Mouse (Mus musculus) neural tube, embryonic 12.5 days (tissue): ENCODE measurements around the gene Ccnd2. TPM values are rescaled to one million over a fixed set of nuclear protein-coding genes. Genes with fewer than 3 reads are reported as not detected.

Experiments used
- ATAC-seq: fragments of 200-750 bp; cut with Nextera tagmentation; 2 replicates; pipeline ENCODE4 v1.8.0; 2017; ENCODE audit warnings: low read depth, mild to moderate bottlenecking, moderate TSS enrichment, moderate library complexity; ENCODE audit not compliant: low FRiP score
- H3K27ac ChIP-seq: fragments of 300-500 bp; sonication (generic); 2 replicates; pipeline ENCODE4 v1.5.1; 2016
- H3K27me3 ChIP-seq: fragments of 300-500 bp; sonication (generic); replicated peaks from 2 replicates; pipeline ENCODE4 v1.6.1; 2016; ENCODE audit warnings: mild to moderate bottlenecking
- H3K36me3 ChIP-seq: fragments of 300-500 bp; sonication (generic); 2 replicates; pipeline ENCODE4 v1.6.1; 2016; ENCODE audit warnings: mild to moderate bottlenecking
- H3K4me1 ChIP-seq: fragments of 300-500 bp; sonication (generic); 2 replicates; pipeline ENCODE4 v1.6.1; 2016
- H3K4me2 ChIP-seq: fragments of 300-500 bp; sonication (generic); replicated peaks from 2 replicates; pipeline ENCODE4 v1.6.1; 2016; ENCODE audit warnings: mild to moderate bottlenecking
- H3K4me3 ChIP-seq: fragments of 300-500 bp; sonication (generic); 2 replicates; pipeline ENCODE4 v1.5.1; 2016
- H3K9ac ChIP-seq: fragments of 300-500 bp; sonication (generic); 2 replicates; pipeline ENCODE4 v1.6.1; 2016; ENCODE audit warnings: mild to moderate bottlenecking
- H3K9me3 ChIP-seq: fragments of 300-500 bp; sonication (generic); 2 replicates; pipeline ENCODE4 v1.6.1; 2016; ENCODE audit warnings: mild to moderate bottlenecking
- WGBS: fragments of 180-500 bp; shearing (Covaris S2); methylation state at CpG from one replicate; pipeline ENCODE4 v1.1.7; 2016; 5-methylcytosine and 5-hydroxymethylcytosine counted together
- polyA plus RNA-seq: library from polyadenylated mRNA; unstranded; fragments of >200 nt; fragmentation: Nextera tagmentation; extraction: Ambion mirVana; gene quantifications from 2 replicates; pipeline ENCODE4 v1.2.1, GENCODE M21; 2016

Gene Ccnd2
- polyA plus RNA-seq: 399 and 445 TPM in 2 replicates

DNA sequence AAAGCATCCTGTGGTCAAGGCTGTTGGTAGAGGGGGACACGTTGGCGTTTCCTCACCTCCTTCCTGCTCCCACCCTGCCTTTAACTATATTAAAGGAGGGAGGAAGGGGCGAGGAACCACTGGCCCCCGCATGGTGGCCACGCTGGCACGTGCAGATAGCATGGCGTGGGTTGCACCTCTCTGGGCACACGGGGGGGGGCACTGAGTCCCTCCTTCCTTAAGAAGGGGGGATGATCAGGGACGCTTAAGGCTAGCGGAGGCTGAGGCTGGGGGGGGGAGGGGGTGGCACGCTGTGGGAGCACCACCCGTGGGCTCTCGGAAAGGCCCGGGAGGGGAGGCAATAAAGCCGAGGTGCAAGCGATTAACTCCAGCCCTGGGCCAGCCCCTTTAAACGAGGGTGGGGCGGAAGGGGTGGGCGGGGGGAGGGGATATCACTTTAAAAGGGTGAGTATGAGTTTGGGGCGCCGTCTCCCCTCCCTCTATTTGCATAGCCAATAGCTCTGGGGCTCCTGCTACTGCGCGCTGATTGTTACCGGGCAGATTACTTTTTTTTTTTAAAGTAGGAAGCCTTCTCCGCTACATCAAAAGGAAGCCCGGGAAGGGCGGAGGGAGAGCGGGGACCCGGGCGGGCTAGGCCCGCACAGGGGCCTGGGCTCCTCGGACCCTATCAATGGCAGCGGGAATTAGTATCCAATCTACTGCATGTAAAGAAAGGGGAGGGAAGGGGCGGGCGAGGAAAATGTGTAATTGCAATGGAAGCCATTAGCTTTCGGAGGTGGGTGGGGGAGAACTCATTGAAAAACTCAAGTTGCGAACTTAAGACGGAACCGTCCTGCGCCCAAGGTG is at the start of gene Ccnd2:
TSS of gene Ccnd2 (minus strand) at position 88 of the 846 bp plus-strand sequence.
- H3K36me3 ChIP-seq: no peaks in the 10 kb centered on the region
- H3K9ac ChIP-seq: peak within 1 kb of the TSS; percentile 54
- peaks cover 48% of the 10 kb centered on the region for H3K27me3 ChIP-seq
- peaks cover 57% of the 10 kb centered on the region for H3K4me1 ChIP-seq
- H3K27ac ChIP-seq: no peak within 1 kb of the TSS
- peak within 1 kb of the TSS; percentile 95 for H3K4me2 ChIP-seq
- under 1% methylated on average over 40 of the region's 40 CpGs for WGBS
- no peaks in the 10 kb centered on the region for H3K9me3 ChIP-seq
- ATAC-seq: peak; percentile 17
- H3K4me3 ChIP-seq: peak within 1 kb of the TSS; percentile 57

- no peak overlapping the region for H3K9ac ChIP-seq
- no peak overlapping the region for H3K27ac ChIP-seq
- H3K36me3 ChIP-seq: no peaks in the 10 kb centered on the region
- H3K9me3 ChIP-seq: no peaks in the 10 kb centered on the region
- H3K4me1 ChIP-seq: no peaks in the 10 kb centered on the region
- ATAC-seq: no peak
- no peaks in the 10 kb centered on the region for H3K27me3 ChIP-seq
- 85% methylated on average over 2 of the region's 2 CpGs for WGBS
- H3K4me2 ChIP-seq: no peak overlapping the region
- no peak overlapping the region for H3K4me3 ChIP-seq
Measured at GRCm38 (mm10) chr6:127196985-127197384, 45.0 kb upstream of the Ccnd2 start.

DNA sequence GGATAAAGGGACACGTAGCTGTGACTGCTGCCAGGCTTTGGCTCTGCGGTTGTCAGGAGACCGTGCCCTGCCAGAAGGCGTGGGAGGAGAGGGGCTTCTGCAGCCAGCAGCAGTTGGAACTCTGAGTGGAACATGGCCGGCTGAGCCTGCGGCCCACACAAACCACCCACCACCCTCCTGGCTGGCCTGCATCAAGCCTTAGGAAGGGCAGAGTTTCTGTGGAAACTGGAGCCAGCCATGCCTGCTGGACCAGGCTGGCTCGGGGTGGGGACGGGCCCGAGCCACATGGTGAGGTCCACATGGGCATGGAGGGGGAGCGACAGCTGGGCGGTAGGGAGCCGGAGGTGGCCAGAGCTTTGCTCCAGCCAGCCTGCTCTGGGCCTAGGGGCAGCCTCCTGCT is 29.3 kb upstream of the Ccnd2 start:
- Histone ChIP-seq H3K36me3 (no peaks in the 10 kb centered on the region), H3K9me3 (no peaks in the 10 kb centered on the region), H3K27ac (no peak overlapping the region), H3K4me2 (no peak overlapping the region), H3K4me3 (no peak overlapping the region), H3K9ac (no peak overlapping the region), H3K27me3 (no peaks in the 10 kb centered on the region), H3K4me1 (peaks cover 6% of the 10 kb centered on the region; the same call in 1 of the 2 replicates)
- 83% methylated on average over 12 of the region's 12 CpGs for WGBS
- ATAC-seq: no peak

DNA sequence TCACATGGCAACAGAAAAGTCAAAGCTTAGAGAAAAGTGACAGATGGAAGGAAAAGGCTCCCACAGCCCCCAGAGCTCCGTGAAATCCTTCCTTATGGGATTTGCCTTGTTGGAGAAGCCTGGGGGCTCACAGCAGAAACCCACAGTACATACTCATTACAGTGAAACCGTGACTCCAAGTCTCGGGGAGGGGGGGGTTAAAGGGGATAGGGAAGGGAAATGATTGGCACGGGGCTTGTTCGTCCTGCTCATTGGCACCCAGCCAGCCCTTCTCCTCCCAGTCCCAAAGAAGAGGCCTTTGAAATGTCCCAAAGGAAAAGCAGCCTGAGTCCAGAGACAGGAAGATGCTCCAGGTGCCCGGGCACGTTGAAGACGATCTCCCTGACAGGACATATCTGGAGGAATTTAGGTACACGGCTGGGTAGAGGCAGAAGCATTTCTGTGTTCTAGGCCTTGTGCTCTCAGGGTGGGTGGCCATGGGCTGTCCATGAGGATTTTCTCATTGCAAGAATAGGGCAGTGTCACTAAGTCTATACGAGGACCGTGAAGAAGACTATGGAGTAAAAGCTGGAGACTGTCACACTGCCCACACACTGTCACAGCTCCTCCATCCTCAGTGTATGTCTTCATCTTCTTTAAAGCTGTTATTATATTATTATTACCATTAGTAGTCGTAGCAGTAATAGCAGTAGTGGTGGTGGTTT is 27.2 kb upstream of the Ccnd2 start:
- H3K4me2 ChIP-seq: no peak overlapping the region
- no peak overlapping the region for H3K4me3 ChIP-seq
- H3K27ac ChIP-seq: no peak overlapping the region
- no peak for ATAC-seq
- H3K9ac ChIP-seq: no peak overlapping the region
- no peaks in the 10 kb centered on the region for H3K9me3 ChIP-seq
- peaks cover 6% of the 10 kb centered on the region; the same call in 1 of the 2 replicates for H3K4me1 ChIP-seq
- H3K27me3 ChIP-seq: no peaks in the 10 kb centered on the region
- no peaks in the 10 kb centered on the region for H3K36me3 ChIP-seq
- WGBS: 60% methylated on average over 12 of the region's 12 CpGs

GRCm38 (mm10) chr6:127177962-127178361 is 26.0 kb upstream of the Ccnd2 start:
- WGBS: 75% methylated on average over 7 of the region's 7 CpGs
- no peak for ATAC-seq

GRCm38 (mm10) chr6:127177441-127177840 is 25.4 kb upstream of the Ccnd2 start:
- Histone ChIP-seq H3K4me1 (peaks cover 6% of the 10 kb centered on the region; the same call in 1 of the 2 replicates), H3K4me2 (0 out of 2 replicates have a peak overlapping the region, but pooled peaks have one; percentile 12), H3K27me3 (no peaks in the 10 kb centered on the region), H3K27ac (no peak overlapping the region), H3K9me3 (no peaks in the 10 kb centered on the region), H3K9ac (no peak overlapping the region), H3K36me3 (no peaks in the 10 kb centered on the region), H3K4me3 (no peak overlapping the region)
- WGBS: 40% methylated on average over 4 of the region's 4 CpGs
- ATAC-seq: peak; percentile 4; the same call in 1 of the 2 replicates

More at GRCm38 (mm10) chr6:127177962-127178361, 26.0 kb upstream of the Ccnd2 start:
- Histone ChIP-seq H3K27ac (no peak overlapping the region), H3K27me3 (no peaks in the 10 kb centered on the region), H3K36me3 (no peaks in the 10 kb centered on the region), H3K4me3 (no peak overlapping the region), H3K4me1 (peaks cover 6% of the 10 kb centered on the region; the same call in 1 of the 2 replicates), H3K9me3 (no peaks in the 10 kb centered on the region), H3K9ac (no peak overlapping the region), H3K4me2 (no peak overlapping the region)

- no peak for ATAC-seq
- Histone ChIP-seq H3K9ac (no peak overlapping the region), H3K4me2 (no peak overlapping the region), H3K4me3 (no peak overlapping the region), H3K36me3 (no peaks in the 10 kb centered on the region), H3K27me3 (no peaks in the 10 kb centered on the region), H3K27ac (no peak overlapping the region), H3K4me1 (peaks cover 6% of the 10 kb centered on the region; the same call in 1 of the 2 replicates), H3K9me3 (no peaks in the 10 kb centered on the region)
- 86% methylated on average over 11 of the region's 11 CpGs for WGBS
Measured at GRCm38 (mm10) chr6:127172461-127172860, 20.5 kb upstream of the Ccnd2 start.

DNA sequence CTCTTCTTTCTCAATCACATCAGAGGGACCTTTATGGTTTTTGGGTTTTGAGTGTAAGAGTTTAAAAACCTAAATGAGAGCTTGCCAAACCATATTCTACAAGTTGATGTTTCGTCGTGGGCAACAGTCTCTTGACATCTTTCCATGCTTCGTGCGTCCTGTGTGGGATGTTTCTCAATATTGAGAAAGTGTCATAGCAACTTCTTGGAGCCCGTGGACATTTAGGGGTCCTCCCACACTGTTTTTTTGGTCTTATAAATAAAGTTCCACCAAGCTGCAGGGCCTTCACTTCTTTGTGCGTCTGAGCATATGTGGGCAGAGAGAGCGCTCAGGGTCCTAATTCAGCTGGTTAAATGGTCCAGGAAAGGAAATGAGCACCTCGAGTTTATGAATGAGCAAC is 18.7 kb upstream of the Ccnd2 start:
- Histone ChIP-seq H3K9me3 (no peaks in the 10 kb centered on the region), H3K4me2 (no peak overlapping the region), H3K36me3 (no peaks in the 10 kb centered on the region), H3K27me3 (no peaks in the 10 kb centered on the region), H3K27ac (no peak overlapping the region), H3K4me3 (no peak overlapping the region), H3K9ac (no peak overlapping the region), H3K4me1 (no peaks in the 10 kb centered on the region)
- ATAC-seq: no peak
- WGBS: 88% methylated on average over 8 of the region's 8 CpGs

DNA sequence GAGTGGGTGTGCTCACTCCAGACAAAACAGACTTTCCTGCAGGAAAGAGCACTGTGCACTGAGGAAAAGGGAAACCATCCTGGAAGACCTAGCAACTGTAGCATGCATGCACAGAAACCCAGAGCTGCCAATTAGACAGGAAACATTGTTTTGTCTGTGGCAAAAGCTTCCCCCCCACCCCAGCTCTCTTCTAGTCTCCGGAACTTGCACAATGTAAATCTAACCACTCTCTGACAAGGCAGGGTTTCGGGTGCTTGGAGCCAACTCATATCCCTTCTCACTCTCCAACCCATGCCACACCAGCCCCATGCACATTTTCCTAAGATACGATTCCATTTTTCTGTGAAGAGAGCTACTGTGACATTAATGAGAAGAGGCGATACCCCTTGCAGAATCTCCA is 13.7 kb upstream of the Ccnd2 start:
- Histone ChIP-seq H3K4me3 (no peak overlapping the region), H3K27me3 (no peaks in the 10 kb centered on the region), H3K9ac (no peak overlapping the region), H3K4me1 (no peaks in the 10 kb centered on the region), H3K36me3 (no peaks in the 10 kb centered on the region), H3K9me3 (no peaks in the 10 kb centered on the region), H3K27ac (no peak overlapping the region), H3K4me2 (no peak overlapping the region)
- ATAC-seq: no peak
- 80% methylated on average over 4 of the region's 4 CpGs for WGBS

GRCm38 (mm10) chr6:127162842-127163241 is 10.8 kb upstream of the Ccnd2 start:
- Histone ChIP-seq H3K4me2 (no peak overlapping the region), H3K27me3 (no peaks in the 10 kb centered on the region), H3K27ac (no peak overlapping the region), H3K9ac (no peak overlapping the region), H3K4me1 (no peaks in the 10 kb centered on the region), H3K36me3 (no peaks in the 10 kb centered on the region), H3K9me3 (no peaks in the 10 kb centered on the region), H3K4me3 (no peak overlapping the region)
- ATAC-seq: no peak
- 54% methylated on average over 6 of the region's 6 CpGs for WGBS

DNA sequence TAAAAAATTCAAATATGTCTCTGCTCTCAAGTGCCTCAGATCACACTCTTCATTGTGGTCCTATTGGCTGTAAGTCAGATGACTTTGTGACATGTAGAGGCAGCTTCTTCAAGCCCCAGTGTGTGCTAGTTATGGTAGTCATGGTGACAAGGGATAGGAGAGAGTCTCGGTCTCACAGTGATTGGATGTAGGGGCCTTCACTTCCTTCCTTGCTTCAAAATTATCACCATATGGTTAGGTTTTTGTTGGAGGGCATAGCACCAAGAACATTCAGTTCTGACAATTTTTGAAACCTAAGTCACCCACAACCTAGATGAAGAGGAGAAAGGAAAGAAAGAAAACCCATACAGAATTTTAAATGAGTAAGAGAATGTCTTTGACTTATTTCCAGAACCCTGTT is 5.3 kb upstream of the Ccnd2 start:
- no peak overlapping the region for H3K4me2 ChIP-seq
- no peak overlapping the region for H3K4me3 ChIP-seq
- no peak for ATAC-seq
- H3K9me3 ChIP-seq: no peaks in the 10 kb centered on the region
- H3K9ac ChIP-seq: no peak overlapping the region
- no peak overlapping the region for H3K27ac ChIP-seq
- H3K36me3 ChIP-seq: no peaks in the 10 kb centered on the region
- H3K27me3 ChIP-seq: peaks cover 34% of the 10 kb centered on the region
- WGBS: 45% methylated on average over 1 of the region's 1 CpGs
- H3K4me1 ChIP-seq: peaks cover 34% of the 10 kb centered on the region

DNA sequence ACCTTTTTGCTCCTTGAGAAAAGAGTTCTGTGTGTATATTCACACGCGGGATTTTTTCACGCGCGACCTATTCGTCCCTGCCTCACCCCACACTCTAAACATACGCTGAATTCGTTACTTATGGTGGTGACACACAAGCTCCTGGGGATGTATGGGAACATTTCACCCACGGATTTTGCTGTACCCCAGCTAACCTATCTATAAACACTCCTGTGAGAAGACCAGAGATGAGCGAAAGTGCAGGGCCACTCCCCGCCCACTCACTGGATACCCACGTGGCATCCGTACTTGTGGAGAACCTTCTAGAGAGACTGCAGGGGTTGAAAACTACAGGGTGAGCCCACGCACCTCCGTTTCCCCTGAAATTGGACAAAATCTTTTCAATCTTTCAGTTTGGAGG is 3.5 kb upstream of the Ccnd2 start:
- peak overlapping the region; percentile 35; the same call in 1 of the 2 replicates for H3K9ac ChIP-seq
- H3K4me1 ChIP-seq: peaks cover 52% of the 10 kb centered on the region
- H3K4me2 ChIP-seq: peak overlapping the region; percentile 95
- no peaks in the 10 kb centered on the region for H3K9me3 ChIP-seq
- no peaks in the 10 kb centered on the region for H3K36me3 ChIP-seq
- H3K4me3 ChIP-seq: peak overlapping the region; percentile 36
- H3K27ac ChIP-seq: no peak overlapping the region
- 2% methylated on average over 15 of the region's 15 CpGs for WGBS
- no peak for ATAC-seq
- H3K27me3 ChIP-seq: peaks cover 44% of the 10 kb centered on the region
